Mouse (Mus musculus): ENCODE results near the gene Gm3893.
"Not testable (repeated sequence)": the region's sequence is repeated elsewhere in the genome, so short reads cannot be mapped to it uniquely, and the experiment has no call there.

Gene Gm3893

GRCm38 (mm10) chr4:42090907-42091306 lies at the start of gene Gm3893:
Gene Gm3893 (plus strand): TSS chr4:42091207.
- DNase-seq (ENCODE audit: low read depth, low spot score) = not testable (repeated sequence)

GRCm38 (mm10) chr4:42114517-42114916 lies 23.5 kb downstream of the Gm3893 start, which contains the start of gene Gm13304:
Gene Gm13304 (plus strand): TSS chr4:42114817.
- DNase-seq (ENCODE audit: low read depth, low spot score) = not testable (repeated sequence)
